ENCODE assay signal across 8 mouse cellular contexts in genomic region chr6:122339047-122339647, GRCm38 (mm10). TPM values are rescaled to one million over a fixed set of nuclear protein-coding genes. Genes with fewer than 3 reads are reported as not detected.
DNase-seq lines count a peak whose midpoint lies in the region; ATAC-seq and TF ChIP-seq lines count a peak whose summit lies in the region.

No protein-coding gene starts in this region.

- H3K4me2 ChIP-seq in limb, embryonic 11.5 days (ENCODE audit: low read depth, severe bottlenecking) = peak overlapping the region; percentile 46
- H3K4me2 ChIP-seq in midbrain, embryonic 12.5 days (replicated peaks) = peak overlapping the region; percentile 55

- H3K9me3 ChIP-seq in limb, embryonic 11.5 days (ENCODE audit: control insufficient read depth, low read length) = no peaks in the 10 kb centered on the region
- H3K9me3 ChIP-seq in midbrain, embryonic 12.5 days = no peaks in the 10 kb centered on the region

- TF ChIP-seq POLR2A in small intestine, adult 2 months (IDR thresholded peaks at IDR 0.05; ENCODE audit: low read depth, low read length) = no peak; the same call in 1 of the 2 replicates

- H3K27ac ChIP-seq in limb, embryonic 11.5 days (replicated peaks; ENCODE audit: low read depth, low read length) = peak overlapping the region; percentile 95
- H3K27ac ChIP-seq in midbrain, embryonic 12.5 days (replicated peaks) = peak overlapping the region; percentile 97
- no peak overlapping the region for H3K27ac ChIP-seq in small intestine, adult 2 months (ENCODE audit: insufficient read depth, low read depth, low read length)

- peak; percentile 76 for ATAC-seq in limb, embryonic 11.5 days (ENCODE audit: insufficient number of reproducible peaks, low FRiP score, low TSS enrichment, low read depth)
- ATAC-seq in midbrain, embryonic 12.5 days (ENCODE audit: low FRiP score, low read depth) = peak; percentile 73

- peaks cover 3% of the 10 kb centered on the region; the same call in 1 of the 2 replicates for H3K4me1 ChIP-seq in limb, embryonic 11.5 days (ENCODE audit: control insufficient read depth, insufficient read depth, low read length)
- H3K4me1 ChIP-seq in midbrain, embryonic 12.5 days = peaks cover 22% of the 10 kb centered on the region
- no peaks in the 10 kb centered on the region for H3K4me1 ChIP-seq in small intestine, adult 2 months (ENCODE audit: control insufficient read depth, insufficient read depth, insufficient read length, low read length)

- peak overlapping the region; percentile 84 for H3K9ac ChIP-seq in limb, embryonic 11.5 days (ENCODE audit: low read length)
- H3K9ac ChIP-seq in midbrain, embryonic 12.5 days (replicated peaks) = peak overlapping the region; percentile 93

- WGBS in limb, embryonic 11.5 days = 1% methylated on average over 42 of the region's 51 CpGs
- WGBS in midbrain, embryonic 12.5 days = under 1% methylated on average over 32 of the region's 51 CpGs
- WGBS in small intestine, adult 2 months = under 1% methylated on average over 40 of the region's 51 CpGs

- H3K27me3 ChIP-seq in limb, embryonic 11.5 days (ENCODE audit: control insufficient read depth, insufficient read depth, low read length) = no peaks in the 10 kb centered on the region
- H3K27me3 ChIP-seq in midbrain, embryonic 12.5 days = no peaks in the 10 kb centered on the region
- no peaks in the 10 kb centered on the region for H3K27me3 ChIP-seq in small intestine, adult 2 months (ENCODE audit: control insufficient read depth, insufficient read depth, low read length)

- peak overlapping the region; percentile 83 for H3K4me3 ChIP-seq in limb, embryonic 11.5 days (ENCODE audit: low read depth, low read length)
- peak overlapping the region; percentile 87 for H3K4me3 ChIP-seq in midbrain, embryonic 12.5 days
- peak overlapping the region; percentile 83 for H3K4me3 ChIP-seq in small intestine, adult 2 months (ENCODE audit: low read depth, low read length)

- no peak for TF ChIP-seq CTCF in small intestine, adult 2 months (IDR thresholded peaks at IDR 0.05; ENCODE audit: extremely low read depth, insufficient read length, insufficient replicate concordance, low read depth, low read length)

- DNase-seq in heart, adult 18-20 months = peak; percentile 74 to 75
- no peak for DNase-seq in heart, adult 11 months
- DNase-seq in embryo, embryonic 11.5 days (ENCODE audit: low read depth, low spot score) = peak; percentile 49
- peak; percentile 24 to 52 for DNase-seq in gastrocnemius, postnatal 36 days
- DNase-seq in kidney, adult 18-20 months = peak; percentile 80
- DNase-seq in limb, embryonic 11.5 days (ENCODE audit: low spot score) = peak; percentile 80

- intact Hi-C loops in gastrocnemius, postnatal 36 days (cut with DNase I) = loop anchor here (2.0 kb wide), 1 partner anchor 30 kb away; the partner anchor contains the start of gene M6pr

- no peaks in the 10 kb centered on the region; the same call in 1 of the 2 replicates for H3K36me3 ChIP-seq in limb, embryonic 11.5 days (ENCODE audit: control insufficient read depth, insufficient read depth, low read length)
- H3K36me3 ChIP-seq in midbrain, embryonic 12.5 days = peaks cover 23% of the 10 kb centered on the region
- no peaks in the 10 kb centered on the region for H3K36me3 ChIP-seq in small intestine, adult 2 months (ENCODE audit: control insufficient read depth, insufficient read depth, low read length)

RNA-seq across cellular contexts. Expression of gene Phc1, which starts 1.2 kb away (rescaled TPM):
- 10 to 100 TPM; 17.8 to 18.6 TPM for total RNA-seq in heart, adult 18-20 months (2021)
- total RNA-seq in gastrocnemius, postnatal 36 days (2021) = 10 to 100 TPM; 17.6 to 22.9 TPM
- 36.9 and 37.2 TPM in 2 replicates for polyA plus RNA-seq in limb, embryonic 11.5 days (2014; fragmentation: Nextera tagmentation; extraction: Ambion mirVana)
- polyA plus RNA-seq in midbrain, embryonic 12.5 days (2016; fragmentation: Nextera tagmentation; extraction: Ambion mirVana) = 36.1 and 41.4 TPM in 2 replicates
- 10.5 and 13.6 TPM in 2 replicates for polyA plus RNA-seq in small intestine, adult 2 months (2012; rRNA removed)

RNA-seq across cellular contexts. Expression of gene M6pr, which starts 30.6 kb away (rescaled TPM):
- total RNA-seq in heart, adult 18-20 months (2021) = 10 to 100 TPM; 42.5 to 45.6 TPM
- 10 to 100 TPM; 17.1 to 20.7 TPM for total RNA-seq in gastrocnemius, postnatal 36 days (2021)
- polyA plus RNA-seq in limb, embryonic 11.5 days (2014; fragmentation: Nextera tagmentation; extraction: Ambion mirVana) = 82.0 and 85.4 TPM in 2 replicates
- 72.2 and 72.6 TPM in 2 replicates for polyA plus RNA-seq in midbrain, embryonic 12.5 days (2016; fragmentation: Nextera tagmentation; extraction: Ambion mirVana)
- 15.2 and 23.9 TPM in 2 replicates for polyA plus RNA-seq in small intestine, adult 2 months (2012; rRNA removed)

RNA-seq across cellular contexts. Expression of gene Klrg1, which starts 56.5 kb away (rescaled TPM):
- under 1 TPM in 1 of 2 experiments, not detected in 1; 0.25 TPM for total RNA-seq in heart, adult 18-20 months (2021)
- total RNA-seq in gastrocnemius, postnatal 36 days (2021) = not detected
- 0.20 TPM in 1 of 2 replicates, not detected in the other for polyA plus RNA-seq in limb, embryonic 11.5 days (2014; fragmentation: Nextera tagmentation; extraction: Ambion mirVana)
- polyA plus RNA-seq in midbrain, embryonic 12.5 days (2016; fragmentation: Nextera tagmentation; extraction: Ambion mirVana) = 0.16 and 0.29 TPM in 2 replicates
- 0.14 and 0.28 TPM in 2 replicates for polyA plus RNA-seq in small intestine, adult 2 months (2012; rRNA removed)
